Mouse (Mus musculus) kidney, postnatal 36 days (tissue): Measurements from ENCODE around the gene Dmrt1.

Source experiments
- DNase-seq, 2 experiments: peaks; one replicate each; pipeline ENCODE4 v3.0.0; 2021 to 2022; ENCODE audit warnings: mixed read lengths in 2 of 2

Dmrt1 gene

DNA sequence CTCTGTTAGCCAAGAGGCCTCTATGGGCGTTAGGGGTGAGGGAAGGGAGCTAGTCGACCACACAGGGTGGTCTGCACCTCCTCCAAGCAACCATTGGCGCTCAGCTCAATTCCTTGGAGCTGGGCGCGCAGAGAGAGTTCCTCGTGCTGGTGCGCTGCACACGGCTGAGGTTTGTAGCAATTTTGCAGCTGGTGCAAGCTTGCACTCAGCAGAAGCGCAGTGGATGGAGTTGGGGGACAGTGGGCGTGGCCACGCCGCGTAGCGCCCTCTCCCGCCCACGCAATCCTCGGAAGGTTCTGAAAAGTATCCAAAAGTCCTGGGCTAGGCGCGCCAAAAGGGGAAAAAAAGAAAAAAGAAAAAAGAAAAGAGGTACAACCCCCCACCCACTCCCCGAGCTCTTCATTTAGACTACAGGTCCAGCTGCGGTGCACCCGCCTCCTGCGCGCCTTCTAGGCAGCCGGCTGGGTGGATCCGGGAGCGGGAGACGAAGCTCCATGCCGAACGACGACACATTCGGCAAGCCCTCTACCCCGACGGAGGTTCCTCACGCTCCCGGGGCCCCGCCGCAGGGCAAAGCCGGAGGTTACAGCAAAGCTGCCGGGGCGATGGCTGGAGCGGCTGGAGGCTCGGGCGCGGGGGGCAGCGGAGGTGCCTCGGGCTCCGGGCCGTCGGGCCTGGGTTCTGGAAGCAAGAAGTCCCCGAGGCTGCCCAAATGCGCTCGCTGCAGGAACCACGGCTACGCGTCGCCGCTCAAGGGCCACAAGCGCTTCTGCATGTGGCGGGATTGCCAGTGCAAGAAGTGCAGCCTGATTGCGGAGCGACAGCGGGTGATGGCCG is at the start of gene Dmrt1:
Dmrt1 (plus strand) TSS at position 259 of the 837 bp plus-strand sequence.
- DNase-seq, result peak in 1 of 2 experiments; percentile 7

DNA sequence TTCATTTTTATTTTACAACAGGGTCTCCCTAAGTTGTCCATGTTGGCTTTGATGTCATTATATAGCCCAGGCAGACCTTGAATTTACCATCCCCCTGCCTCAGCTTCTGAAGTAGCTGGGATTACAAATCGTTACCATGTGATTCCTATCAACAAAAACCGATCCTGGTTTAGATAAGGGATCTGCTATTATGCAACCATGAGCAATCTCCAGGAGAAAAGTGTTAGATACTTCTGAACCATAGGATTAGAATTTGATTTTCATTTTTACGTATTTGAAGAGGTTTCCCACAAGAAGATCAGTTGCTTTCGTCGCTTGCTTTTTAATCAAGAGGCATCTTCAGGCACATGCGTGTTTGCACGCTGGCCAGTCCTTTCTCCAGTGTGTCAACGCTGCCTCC is 44.7 kb upstream of the Dmrt1 start:
- DNase-seq, result no peak

DNA sequence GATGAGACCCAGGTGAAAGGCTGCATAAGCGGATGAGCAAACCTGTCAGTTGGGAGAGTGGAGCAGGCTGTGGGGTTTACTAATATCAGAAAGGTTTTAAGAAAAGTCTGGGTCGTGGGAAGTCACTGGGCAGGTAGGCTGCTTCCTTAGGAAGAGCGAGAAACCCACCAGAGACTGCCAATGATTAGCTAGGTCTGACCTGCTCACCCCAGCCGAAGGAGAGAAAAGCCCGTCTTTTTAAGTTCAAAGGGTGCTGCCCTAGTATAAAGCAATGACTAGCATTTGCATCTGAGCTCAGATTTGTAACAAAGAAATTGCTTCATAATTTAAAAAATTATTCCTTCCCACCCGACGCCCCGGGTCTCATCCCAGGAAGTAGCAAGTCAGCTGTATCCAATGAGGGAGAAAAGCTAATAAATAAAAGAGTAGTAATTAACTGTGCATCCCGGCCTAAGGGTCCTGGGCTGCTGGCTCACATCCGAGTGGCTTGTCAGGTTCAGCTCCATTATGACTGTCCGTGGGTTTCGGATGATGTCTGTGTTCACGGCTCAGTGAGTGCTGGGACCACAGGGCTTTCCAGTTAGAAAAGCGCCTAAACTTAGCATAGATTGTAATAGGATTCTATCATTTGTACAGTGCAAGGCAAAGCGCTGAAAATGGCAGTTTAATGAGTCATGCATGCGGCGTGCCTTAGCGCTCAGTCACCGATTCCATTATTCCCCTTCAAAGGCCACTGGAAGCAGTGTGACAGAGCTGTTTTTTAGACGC is 43.7 kb upstream of the Dmrt1 start:
- no peak for DNase-seq

DNA sequence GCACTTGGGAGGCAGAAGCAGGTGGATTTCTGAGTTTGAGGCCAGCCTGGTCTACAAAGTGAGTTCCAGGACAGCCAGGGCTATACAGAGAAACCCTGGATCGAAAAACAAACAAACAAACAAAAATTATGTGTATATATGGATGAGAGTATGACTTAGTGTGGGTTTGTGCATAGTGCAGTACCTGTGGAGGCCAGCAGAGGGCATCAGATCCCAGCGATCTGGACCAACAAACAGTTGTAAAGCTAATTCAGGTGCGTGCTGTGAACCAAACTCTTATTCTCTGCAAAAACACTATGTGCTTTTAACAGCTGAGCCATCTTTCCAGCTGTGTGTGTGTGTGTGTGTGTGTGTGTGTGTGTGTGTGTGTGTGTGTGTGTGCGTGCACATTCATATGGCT is 29.6 kb upstream of the Dmrt1 start:
- DNase-seq, result peak in 1 of 2 experiments; percentile 28

DNA sequence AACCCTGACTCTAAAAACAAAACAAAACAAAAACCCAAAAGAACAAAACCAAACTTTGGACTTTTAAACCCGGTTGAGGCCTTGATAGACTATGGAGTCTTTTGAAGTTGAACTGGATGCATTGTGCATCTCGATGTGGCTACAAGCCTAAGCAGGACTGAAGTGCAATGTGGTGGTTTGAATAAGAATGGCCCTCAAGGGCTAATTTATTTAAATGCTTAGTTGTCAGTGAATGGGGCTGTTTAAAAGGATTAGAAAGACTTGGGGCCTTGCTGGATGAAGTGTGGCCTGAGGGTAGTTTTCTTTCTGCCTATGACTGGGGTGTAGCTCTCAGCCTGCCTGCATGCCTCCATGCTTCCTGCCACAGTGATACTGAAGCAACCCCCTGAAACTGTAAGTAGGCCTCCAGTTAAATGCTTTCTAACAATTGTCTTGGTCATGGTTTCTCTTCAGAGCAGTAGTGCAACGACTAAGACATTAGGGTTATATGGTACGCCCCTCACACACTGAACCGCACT is 26.2 kb upstream of the Dmrt1 start:
- DNase-seq, result no peak

DNA sequence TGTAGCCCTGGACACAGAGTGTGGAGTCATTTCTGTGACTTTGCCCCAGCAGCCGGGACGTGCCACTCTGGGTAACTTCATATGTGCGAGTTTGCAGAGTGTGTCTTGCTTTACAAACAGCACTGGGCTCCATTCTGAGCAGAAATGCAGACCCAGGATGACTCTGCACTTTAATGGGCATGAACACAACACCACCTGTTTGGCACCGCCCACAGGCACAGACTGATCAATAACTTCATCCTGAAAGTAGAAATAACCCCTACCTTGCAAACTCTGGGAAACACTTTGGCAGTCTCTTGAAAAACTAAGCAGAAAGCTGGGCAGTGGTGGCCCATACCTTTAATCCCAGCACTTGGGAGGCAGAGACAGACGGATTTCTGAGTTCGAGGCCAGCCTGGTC is 24.6 kb upstream of the Dmrt1 start:
- no peak for DNase-seq

DNA sequence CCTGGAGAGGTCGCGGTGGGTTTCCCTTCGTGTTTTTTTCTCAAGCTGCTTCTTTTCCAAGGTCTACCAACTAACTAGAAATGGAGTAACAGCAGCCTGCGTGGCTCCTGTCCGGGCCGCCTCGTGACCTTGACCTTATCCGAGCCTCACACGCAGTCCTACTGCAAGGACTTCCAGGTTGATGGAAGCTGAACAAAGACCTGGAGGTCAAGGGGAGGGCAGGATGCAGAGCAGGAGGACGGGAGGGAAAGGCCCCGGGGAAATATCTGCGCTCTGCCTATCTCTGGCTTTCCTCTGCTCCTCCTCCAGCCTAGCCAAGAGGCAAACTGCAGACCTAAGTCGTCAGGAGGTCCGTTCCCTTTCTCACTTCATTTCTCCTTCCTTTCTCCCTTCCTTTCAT is 18.9 kb upstream of the Dmrt1 start:
- no peak for DNase-seq

DNA sequence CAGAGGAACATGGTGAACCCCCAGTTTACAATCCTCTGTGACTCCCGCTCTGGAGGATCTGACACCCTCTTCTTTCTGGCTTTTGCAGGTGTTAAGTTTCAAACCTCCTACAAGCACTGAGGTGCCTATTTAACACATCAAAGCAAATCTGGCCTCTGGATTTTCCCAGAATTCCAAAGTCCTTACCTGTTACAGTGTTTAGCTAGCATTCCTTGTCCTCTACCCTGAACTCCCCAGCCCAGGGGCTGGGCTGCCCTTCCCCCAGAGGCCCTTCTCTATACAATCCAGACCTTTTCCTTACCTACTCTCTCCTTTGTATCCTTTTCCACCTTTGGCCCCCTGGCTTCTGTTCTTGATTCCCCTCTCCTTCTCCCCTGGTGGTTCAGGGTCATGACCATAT is 18.1 kb upstream of the Dmrt1 start:
- no peak for DNase-seq

DNA sequence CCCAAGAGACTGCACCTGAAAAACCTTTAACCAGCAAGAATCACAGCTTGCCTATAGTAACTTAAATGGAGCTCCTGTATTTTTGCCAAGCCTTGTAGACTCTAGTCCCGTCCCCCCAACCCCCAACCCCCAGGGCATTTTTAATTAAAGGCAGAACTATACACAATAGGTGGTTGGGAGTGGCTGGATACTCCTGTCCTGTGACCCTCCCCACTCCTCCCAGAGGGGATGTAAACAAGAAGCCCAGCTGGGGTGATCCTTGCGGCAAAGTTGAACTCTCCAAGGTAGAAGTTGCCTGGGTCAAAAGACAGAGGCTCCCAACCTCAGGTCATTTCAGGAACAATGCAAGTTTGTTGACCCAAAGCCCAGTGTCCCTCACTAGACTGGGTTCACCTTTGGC is 16.9 kb upstream of the Dmrt1 start:
- no peak for DNase-seq

DNA sequence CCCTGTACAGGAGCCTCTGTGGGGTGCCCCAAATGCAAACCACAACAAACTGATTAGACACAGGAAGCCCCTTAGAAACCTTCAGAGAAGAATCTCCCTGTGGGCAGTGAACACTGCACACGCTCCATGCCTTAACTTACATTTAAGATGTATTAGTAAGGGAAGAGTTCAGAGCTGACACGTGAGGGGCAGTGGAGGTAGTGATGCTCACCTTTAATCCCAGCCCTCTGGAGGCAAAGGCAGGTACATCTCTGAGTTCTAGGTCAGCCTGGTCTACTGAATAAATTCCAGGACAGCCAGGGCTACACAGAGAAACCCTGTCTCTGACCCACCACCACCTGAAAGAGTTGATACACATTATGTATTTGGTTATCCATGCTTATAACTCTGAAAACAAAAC is 15.9 kb upstream of the Dmrt1 start:
- no peak for DNase-seq

DNA sequence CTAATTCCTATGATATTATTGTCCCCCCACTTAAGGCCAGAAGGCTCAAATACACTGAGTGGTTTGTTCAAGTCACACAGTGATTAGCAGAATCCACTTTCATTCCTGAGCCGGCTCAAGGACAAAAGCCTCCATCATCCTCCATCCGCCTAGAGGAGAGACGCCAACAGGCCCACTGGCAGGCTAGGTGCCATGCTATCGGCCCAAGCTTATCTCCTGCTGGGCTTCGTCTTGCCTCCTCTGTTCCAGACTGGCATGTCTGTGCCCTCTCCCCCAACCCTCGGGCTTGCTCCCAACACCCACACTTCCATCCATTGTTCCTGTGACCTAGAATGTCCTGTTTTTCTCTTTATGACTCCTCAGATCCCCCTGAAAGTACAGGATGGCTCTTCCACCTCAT is 8.0 kb upstream of the Dmrt1 start:
- no peak for DNase-seq

DNA sequence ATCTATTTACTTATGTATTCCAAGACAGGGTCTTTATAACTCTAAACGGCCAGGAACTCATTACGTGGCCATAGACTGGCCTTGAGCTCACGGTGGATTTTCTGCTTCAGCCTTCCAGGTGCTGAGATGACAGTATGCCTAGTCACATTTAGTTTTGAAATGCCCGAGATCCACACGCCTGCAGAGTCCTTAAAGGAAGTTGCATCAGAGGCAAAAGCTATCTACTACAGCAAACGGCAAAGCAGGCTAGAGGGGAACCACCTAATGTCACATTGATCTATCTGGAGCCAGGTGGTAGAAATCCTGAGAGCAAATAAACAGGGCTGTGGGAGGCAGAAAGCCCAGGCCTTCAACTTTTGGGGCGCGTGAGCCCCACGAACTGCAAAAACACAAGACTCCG is 540 bp upstream of the Dmrt1 start:
- DNase-seq, result no peak

DNA sequence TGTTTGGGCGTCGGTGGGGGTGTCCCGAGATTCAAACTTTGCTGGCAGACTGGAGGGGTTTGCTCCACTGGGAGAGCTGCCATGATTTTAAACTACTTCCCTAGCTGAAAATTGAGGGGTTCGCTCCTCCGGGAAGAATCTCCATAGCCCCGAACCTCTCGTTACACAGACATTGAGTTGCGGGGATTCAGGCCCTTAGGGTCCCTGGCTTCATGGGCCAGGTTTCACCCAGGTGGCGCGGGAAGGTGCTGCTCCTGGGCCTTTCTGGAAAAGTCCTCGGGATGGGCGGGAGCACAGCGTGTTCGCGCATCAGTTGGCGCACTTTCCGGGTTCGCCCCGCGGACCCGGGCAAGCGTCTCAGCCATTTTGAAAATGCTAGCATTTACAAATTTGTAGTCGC is 1.2 kb downstream of the Dmrt1 start:
- peak in 1 of 2 experiments; percentile 2 for DNase-seq

DNA sequence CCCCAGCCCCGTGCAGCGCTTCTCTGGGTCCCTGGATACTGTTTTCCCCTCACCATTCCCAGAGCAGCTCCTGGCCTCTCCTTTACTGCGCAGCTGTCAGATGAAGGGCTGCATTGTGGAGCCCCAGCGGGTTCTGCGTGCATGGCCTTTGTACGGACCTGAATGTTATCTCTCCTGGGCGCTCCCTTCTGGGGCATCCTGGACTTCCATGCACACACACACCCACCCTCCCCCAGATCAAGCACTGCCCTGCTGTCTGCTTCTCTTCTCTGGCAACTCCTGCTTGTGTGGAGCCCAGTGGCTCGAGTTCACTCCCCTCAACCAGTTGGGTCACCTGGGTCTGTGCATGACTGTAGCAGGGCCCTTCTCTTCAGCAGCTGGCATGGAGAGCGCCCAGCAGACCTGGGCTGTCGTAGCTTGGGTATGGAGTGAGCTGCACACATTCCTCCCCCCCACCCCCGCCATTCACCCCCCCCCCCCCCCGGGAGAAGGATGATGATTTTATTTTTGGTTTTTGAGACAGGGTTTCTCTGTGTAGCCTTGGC is 9.6 kb downstream of the Dmrt1 start:
- DNase-seq, result no peak

DNA sequence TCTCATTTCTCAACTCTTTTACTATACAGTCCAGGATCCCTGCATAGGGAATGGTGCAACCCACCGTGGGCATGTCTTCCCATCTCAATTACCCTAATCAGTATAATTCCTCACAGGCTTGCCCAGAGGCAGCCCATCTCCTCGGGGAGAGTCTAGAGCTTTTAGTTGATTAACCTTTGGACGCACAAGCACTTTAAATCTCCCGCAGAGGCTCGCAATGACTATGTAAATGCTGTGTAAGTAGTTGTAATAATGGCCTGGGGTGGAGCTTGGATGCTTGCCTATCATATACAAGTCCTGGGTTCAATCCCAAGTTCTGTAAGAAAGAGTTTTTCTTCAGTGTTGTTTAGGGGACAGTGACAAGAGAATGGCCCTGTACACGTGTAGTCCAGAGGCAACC is 18.7 kb downstream of the Dmrt1 start:
- DNase-seq, result no peak

DNA sequence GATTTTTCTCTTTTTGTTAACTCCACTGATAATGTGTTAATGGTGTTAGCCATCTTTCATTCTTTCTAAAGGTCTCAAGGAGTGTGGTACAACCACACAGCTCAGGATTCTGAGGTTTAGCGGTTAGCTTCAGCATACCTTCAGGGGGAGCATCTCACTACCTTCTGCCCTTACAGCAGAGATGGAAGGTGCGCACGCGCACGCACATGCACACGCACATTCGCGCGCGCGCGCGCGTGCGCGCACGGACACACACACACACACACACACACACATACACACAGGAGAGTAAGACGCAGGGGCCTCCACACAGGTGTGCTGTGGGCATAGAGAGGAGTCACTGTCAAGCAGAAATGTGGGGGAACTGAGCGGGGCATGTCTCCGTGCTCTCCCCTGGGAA is 20.3 kb downstream of the Dmrt1 start:
- DNase-seq, result no peak

DNA sequence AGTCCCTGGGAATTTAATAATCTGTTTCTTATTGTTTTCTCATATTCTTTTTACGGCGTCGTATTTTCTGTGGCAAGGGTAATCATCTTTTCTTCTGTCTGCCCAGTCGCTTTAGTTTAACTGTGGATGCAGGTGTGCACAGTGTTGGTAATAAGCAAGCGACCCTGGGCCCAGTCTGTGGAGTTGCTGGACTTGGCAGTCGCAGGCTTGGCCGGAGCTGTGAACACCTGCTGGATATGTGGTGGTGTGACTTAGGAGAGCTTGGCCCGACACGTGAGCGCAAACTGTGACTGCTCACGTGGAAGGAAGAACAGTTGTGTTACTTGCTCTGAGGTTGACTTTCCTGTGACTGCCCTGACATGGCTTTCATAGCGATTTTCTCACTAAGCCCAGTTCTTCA is 24.3 kb downstream of the Dmrt1 start:
- DNase-seq, result no peak

DNA sequence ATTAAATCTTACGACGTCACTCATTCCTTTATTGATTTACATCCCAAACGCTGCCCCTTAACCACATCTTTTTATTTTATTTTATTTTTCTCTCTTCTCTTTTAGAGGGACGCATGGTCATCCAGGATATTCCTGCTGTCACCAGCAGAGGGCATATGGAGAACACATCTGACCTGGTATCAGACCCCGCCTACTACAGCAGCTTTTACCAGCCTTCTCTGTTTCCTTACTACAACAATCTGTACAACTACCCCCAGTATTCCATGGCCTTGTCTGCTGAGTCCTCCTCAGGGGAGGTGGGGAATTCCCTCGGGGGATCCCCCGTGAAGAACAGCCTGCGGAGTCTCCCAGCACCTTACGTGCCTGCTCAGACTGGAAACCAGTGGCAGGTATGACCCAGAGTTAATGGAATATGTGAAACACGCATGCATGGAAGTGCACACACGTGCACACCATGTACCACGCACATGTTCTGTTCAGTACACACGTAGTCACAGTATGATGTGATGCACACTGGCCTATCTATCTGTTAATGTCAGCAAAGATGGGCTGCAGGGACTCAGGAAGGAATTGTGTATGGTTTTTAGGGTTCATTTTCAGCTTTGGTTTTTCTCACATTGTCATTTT is 40.4 kb downstream of the Dmrt1 start:
- peak; percentile 46 to 75 for DNase-seq

DNA sequence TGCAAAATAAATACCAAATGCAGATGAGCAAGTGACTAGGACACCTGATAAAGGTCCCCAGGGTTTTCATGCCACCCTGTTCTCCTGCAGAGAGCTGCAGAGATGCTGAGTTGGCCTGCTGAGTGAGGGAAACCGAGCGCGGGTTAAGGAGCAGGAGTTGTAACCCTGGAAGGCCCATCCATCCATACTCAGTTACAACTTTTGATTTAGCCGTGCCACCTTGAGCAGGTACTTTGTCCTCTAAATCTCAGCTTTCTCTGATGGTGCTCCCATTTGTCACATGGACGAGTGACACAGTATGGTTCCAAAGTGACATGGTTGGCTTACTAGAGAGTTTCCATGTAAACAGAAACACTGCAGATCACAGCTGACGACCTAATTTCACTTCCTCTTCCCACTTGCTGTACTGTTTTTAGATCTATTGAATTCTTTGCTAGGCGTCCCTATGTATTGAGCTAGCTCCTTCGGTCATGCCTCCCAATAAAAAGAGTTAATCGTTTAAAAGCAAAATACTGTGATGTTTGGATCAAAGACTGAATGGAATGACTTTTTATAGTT is 41.7 kb downstream of the Dmrt1 start:
- no peak for DNase-seq

DNA sequence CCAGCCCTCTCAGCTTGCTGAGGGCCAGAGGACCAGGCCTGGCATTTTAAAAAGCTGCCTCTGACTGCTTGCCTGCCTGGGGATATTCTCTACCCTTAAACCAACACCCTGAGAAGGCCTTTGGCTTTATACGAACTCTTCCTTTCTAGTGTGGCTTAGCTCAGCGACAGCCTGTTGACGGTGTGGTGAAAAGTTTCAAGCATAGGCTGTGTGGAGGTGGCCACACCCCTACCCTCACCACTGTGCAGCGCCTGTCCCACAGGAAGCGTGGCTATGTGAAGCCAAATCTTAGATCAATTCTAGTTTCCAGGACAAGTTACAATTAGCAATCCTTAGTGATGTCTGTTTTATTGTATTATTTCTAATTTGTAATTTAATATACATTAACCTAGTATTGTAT is 44.9 kb downstream of the Dmrt1 start:
- no peak for DNase-seq

DNA sequence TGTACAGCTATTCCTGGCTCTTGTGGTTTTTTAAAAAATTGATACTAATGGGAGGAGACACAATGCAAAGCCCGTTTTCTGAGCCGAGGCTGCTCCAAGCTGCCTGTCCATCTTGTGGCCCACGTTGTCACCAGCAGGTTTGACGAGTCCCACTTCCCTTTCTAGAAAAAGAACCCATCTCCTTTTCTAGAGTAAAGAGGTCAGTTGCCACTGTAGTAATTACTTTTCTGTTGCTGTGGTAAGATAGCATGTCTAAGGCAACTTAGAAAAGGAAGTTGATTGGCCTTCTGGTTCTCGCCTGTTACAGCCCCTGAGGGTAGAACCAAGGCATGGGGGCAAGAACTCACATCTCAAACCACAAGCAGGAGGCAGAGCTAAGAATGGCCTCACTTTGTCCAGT is 45.6 kb downstream of the Dmrt1 start:
- DNase-seq, result no peak

DNA sequence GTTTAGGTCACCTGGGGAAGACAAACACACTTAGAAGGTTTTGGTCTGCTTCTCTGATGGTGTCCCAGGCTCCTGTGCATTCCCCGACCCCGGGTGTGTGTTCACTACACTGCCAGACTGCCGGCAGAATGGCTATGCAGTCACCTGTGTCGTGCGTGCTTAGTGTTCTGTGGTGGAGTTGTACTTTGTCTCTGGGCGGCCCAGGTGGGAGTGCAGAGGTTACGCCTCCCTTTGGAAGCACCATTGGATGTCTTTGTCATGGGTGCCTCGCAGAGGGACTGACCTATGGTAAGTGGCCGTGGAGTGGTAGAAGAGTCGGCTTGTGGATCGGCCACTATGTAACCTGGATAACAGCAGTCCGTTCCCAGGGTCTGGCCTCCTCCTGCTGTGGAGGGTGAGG is 59.0 kb downstream of the Dmrt1 start:
- DNase-seq, result peak in 1 of 2 experiments; percentile 2

DNA sequence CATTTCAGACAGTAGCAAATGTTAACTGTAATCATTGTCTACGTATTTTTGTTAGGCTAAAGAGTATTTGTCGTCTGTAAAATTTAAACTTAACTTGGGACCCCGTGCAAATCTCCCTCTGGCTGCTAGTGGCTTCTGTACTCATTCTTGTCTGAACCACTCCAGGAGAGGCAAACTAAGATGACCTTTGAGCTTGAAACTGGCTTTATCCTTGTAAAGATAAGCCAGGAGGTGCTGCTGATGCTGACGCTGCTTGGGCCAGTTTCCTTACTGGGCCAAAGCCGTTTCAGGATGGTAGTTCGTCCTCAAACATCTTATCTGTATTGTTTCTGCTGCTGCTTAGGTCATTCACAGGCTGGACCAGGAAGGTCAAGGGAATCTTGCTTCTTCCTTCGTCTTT is 64.4 kb downstream of the Dmrt1 start:
- no peak for DNase-seq
